Mouse (Mus musculus): ENCODE measurements around the gene Rapgef1.

The Rapgef1 gene

DNA sequence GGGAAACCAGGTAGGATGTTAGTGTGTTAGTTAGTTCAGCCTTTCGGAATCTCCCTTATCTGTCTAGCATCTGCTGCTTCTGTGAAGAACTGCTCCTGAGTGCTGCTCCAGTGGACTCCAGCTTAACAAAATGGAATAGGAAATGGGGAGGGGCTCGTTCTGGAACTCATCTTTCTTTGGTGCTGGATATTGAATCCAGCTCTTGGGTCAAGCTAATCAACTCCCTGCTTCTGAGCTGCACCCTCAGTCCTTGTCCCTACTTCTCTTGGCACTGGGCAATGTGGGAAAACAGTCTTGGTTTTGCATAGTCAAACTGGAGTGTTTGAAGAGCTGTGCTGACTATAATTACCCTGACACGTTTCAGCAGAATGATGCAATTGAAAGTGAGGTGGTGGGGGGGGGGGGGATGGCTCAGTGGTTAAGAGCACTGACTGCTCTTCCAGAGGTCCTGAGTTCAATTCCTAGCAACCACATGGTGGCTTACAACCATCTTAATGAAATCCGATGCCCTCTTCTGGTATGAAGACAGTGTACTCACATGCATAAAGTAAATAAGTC is 25.6 kb downstream of the Rapgef1 start:
- no peak for DNase-seq (ENCODE audit: low read depth, low spot score)

DNA sequence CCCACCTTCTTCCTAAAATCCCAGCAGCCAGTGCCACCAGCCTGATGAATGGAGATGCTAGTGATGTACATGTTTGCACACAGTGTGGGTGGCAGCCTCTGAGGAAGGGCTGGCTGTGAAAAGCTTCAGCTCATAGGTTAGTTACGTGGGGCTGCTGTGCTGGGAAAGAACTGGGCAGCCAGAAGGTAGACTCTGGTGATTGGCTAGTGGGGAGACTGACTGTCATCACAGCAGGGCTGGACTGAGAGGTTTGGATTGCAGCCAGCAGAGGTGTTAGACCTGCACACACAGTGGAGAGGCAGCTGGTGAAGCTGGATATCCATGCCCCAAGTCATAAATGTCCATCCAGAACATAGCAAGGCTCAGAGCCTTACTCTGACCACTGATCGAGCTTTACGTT is 27.1 kb downstream of the Rapgef1 start:
- DNase-seq (ENCODE audit: low read depth, low spot score): no peak

DNA sequence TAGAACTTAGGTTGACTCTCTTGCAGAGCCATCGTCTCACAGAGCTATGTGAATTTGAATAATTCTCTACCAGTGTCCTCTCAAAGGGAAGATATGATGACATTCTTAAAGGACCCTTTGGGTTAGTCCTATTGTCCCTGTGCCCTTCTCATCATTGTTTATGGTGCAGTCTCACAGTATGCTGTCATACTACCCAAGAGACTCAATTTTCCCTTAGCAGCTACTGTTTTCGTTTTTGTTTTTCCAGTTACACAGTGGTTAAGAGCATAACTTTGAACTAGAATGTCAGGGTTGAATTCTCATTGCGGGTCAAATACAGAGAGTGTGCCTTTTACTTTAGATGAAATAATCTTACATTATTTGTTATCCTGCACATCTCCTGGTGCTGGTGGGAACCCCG is 27.6 kb downstream of the Rapgef1 start:
- DNase-seq (ENCODE audit: low read depth, low spot score): no peak

DNA sequence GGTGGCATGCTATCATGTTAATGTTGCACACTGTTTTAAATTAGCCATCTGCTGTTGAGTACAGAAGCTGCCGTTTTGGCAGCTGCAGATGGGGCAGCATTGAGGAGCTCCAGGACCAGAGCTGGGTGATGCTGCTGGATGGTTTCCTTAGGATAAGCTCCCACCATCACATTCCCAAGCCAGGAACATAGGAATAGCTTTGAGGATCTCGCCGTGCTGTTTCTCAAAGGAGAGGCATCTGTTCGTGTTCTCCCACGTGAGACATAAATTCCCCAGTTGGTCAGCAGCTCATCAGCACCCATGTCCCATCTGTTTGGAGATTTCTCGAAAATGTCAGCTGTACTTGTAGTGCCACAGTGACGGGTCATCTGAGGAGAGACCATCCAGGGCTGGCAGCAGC is 28.3 kb downstream of the Rapgef1 start:
- DNase-seq (ENCODE audit: low read depth, low spot score): no peak

GRCm38 (mm10) chr2:29648956-29649794 is 29.7 kb downstream of the Rapgef1 start:
- no peak for DNase-seq (ENCODE audit: low read depth, low spot score)

- no peak for DNase-seq (ENCODE audit: low read depth, low spot score)
Observed at GRCm38 (mm10) chr2:29649795-29650457, 30.4 kb downstream of the Rapgef1 start.

DNA sequence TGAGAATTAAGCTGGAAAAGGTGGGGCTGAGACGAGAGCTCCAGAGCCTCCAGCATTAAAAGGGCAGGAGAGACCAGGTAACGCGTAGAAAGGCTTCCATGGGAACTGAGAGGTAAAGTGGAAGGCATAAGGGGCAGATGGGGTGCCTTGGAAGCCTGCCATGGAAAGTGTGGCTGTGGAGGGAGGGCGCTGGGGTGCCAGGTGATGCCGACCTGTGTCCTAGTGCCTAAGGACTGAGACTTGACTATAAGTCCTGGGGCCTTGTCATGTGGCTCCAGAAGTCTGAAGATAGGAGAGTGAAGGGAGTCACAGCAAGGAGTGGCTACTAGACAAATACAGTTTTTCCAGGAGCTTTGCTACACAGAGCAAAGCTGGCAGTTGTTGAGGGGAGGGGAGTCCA is 32.4 kb downstream of the Rapgef1 start:
- no peak for DNase-seq (ENCODE audit: low read depth, low spot score)

DNA sequence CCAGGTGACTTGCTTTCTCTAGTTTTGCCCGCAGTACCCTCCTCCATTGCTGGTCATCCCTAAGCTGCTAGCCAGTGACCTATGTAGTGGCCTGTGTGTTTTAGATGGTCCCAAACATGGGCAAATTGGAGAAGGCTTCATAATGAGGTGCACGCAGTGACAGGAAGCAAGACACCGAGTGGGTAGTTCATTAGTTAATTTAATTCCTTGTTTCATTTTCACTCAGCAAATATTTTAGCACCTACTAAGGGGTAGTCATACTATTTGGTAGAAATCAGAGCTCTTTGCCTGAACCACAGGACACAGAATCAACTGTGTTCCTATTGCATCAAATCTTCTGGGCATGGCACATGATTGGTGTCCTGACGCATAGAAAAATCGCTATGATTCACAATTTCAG is 35.9 kb downstream of the Rapgef1 start:
- DNase-seq (ENCODE audit: low read depth, low spot score): no peak

DNA sequence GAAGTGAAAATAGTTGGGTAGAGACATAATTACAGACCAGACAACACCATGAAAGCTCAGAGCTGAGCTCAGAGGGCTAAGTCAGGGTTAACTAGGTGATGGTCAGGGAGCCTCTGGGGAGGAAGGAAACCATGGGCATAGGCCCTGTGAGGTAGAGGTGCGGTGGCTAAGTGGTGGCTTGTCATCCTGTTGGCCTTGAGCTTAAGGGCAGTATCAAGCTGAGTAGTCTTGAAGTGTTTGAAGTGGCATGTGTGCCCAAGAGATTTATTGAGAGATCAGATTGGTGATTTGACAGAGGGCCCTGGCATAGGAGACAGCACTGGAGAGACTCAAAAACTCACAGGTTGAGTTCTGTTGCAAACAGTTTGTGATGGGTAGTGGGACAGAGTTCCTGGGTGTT is 36.6 kb downstream of the Rapgef1 start:
- no peak for DNase-seq (ENCODE audit: low read depth, low spot score)

GRCm38 (mm10) chr2:29657089-29657488 is 37.6 kb downstream of the Rapgef1 start:
- DNase-seq (ENCODE audit: low read depth, low spot score): no peak

GRCm38 (mm10) chr2:29661751-29662191 is 42.3 kb downstream of the Rapgef1 start:
- no peak for DNase-seq (ENCODE audit: low read depth, low spot score)

- DNase-seq (ENCODE audit: low read depth, low spot score): no peak
Observed at GRCm38 (mm10) chr2:29663260-29663877, 43.8 kb downstream of the Rapgef1 start.

DNA sequence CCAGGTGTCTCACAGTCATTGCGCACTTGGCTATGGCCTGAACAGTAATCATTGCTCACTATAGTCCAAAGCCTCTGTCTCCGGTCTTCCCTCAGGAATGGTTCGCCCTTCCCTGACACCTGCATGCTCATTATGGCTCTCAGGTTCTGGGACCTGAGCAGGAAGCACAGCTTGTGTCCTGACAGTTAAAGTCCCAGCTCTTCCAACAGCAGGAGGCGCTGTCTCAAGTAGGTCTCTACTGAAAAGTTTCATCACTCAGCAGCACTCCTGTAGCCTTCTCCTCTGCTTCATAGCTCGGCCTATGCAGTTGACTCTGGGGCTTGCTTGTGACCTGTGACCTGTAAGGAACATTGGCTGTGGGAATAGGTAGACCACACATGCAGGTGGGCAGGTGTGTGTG is 45.9 kb downstream of the Rapgef1 start:
- no peak for DNase-seq (ENCODE audit: low read depth, low spot score)

- peak; percentile 47 for DNase-seq (ENCODE audit: low read depth, low spot score)
Observed at GRCm38 (mm10) chr2:29666589-29666988, 47.1 kb downstream of the Rapgef1 start.

DNA sequence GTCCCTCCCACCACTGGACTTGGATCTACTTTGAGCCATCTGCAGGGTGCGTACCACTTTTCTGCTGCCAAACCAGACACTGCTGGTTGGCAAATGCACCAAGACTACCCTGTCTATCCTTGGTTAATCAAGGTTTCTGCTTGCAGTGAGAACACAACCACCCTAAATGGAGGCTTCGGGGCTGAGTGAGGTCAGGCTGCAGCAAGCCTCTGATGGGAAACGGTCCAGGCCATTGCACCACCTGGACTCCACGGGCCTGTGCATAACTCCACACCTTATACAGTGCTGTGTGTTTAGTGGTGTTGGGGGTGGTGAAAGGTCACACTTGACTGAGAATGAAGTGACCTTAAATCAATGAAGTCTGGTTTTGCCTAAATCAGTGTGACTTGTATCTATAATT is 47.6 kb downstream of the Rapgef1 start:
- no peak for DNase-seq (ENCODE audit: low read depth, low spot score)

DNA sequence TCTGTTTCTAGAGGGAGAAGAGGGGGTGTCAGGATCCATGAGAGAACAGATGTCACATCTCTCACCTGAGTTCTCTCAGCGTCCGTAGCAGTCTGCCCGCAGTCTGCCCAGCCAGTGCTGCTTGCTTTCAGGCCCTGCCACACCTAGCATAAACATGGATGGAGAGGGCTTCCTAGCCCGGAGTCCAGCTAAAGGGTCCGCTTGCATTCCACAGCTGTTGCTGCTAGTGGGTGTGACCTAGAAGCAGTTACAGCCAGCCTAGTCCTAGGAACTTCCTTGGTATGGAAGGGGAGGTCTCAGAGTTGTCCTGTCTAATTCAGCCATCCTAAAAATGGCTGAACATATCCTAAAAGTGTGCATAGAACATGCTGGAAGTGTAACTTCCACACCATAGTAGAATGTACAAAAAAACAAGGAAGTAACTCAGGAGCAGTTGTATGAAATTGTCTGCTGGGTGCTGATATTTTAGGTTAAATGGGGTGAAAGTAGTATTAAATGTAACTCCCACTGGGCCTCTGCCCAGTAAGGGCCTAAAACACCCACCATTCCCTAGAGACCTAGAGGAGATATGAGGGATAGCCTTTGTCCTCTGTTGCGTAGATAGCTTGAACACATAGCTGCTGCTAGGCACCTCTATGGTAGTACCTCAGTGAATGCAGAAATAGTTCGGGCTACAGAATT is 48.6 kb downstream of the Rapgef1 start:
- no peak for DNase-seq (ENCODE audit: low read depth, low spot score)

DNA sequence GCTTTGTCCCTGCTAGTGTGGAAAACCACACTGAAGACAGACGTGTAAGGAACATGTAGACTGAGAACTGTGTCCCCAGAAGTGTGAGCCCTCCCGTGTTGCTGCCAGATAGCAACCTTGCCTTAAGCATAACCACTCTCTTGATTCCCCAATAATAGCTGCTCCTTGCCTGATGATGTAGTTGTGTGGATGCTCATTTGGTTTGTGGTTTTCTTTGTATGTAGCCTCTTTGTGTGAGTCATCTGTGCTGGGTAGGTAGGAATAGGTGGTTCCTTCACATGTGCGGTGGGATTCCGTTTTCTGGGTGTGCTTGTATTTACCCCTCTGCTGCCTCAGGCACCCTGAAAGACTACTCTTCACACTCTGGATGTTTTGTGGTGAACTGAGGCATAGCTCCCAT is 49.4 kb downstream of the Rapgef1 start:
- DNase-seq (ENCODE audit: low read depth, low spot score): no peak

DNA sequence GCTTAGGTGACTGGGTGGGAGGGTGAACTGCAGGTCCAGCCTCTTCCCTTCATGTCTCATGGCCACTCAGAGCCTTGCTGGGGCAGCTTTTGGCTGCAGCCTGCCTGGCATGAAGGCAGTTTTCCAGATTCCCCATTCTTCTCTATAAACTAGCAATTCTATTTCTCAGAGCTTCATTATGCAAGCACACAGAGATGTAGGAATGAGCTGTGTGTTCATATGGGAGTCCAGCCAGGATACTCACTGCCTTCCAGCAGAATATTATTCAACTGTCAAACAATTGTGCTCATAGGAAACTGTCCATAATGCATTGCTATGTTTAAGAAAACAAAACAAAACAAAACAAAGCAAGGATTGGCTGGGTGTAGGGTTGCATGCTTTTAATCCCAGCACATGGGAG is 50.2 kb downstream of the Rapgef1 start:
- DNase-seq (ENCODE audit: low read depth, low spot score): no peak

- no peak for DNase-seq (ENCODE audit: low read depth, low spot score)
Observed at GRCm38 (mm10) chr2:29670231-29670991, 50.9 kb downstream of the Rapgef1 start.

GRCm38 (mm10) chr2:29671374-29671773 is 51.9 kb downstream of the Rapgef1 start:
- no peak for DNase-seq (ENCODE audit: low read depth, low spot score)

GRCm38 (mm10) chr2:29671856-29672255 is 52.3 kb downstream of the Rapgef1 start:
- DNase-seq (ENCODE audit: low read depth, low spot score): no peak

Data from forelimb bud, embryonic 11.5 days (tissue).